Mouse (Mus musculus) mouse trophoblast stem cell (cell line): ENCODE results near the gene Celf6.

Source experiments
- in situ Hi-C, 2 experiments: fragments of 300-500 bp; cut with MseI, MboI; formaldehyde crosslinking; loops; 2 replicates in 1 of 2; 3 replicates in 1 of 2; pipeline ENCODE4 v1.15.1; 2025

The Celf6 gene

GRCm38 (mm10) chr9:59577844-59578504 is at the start of gene Celf6:
TSS of gene Celf6 (plus strand) at chr9:59577917.
- in situ Hi-C loops = no loop called here

- in situ Hi-C loops = no loop called here
These were observed 49.4 kb upstream of the Celf6 start for GRCm38 (mm10) chr9:59528274-59528673.

GRCm38 (mm10) chr9:59531645-59532044 is 46.1 kb upstream of the Celf6 start:
- in situ Hi-C loops = no loop called here

- in situ Hi-C loops = no loop called here
These were observed 44.3 kb upstream of the Celf6 start for GRCm38 (mm10) chr9:59533422-59533821.

- in situ Hi-C loops = no loop called here
These were observed 43.8 kb upstream of the Celf6 start for GRCm38 (mm10) chr9:59533889-59534288.

GRCm38 (mm10) chr9:59537651-59538050 is 40.1 kb upstream of the Celf6 start:
- in situ Hi-C loops = no loop called here

GRCm38 (mm10) chr9:59539441-59540137 is 38.1 kb upstream of the Celf6 start, which contains the start of the genes Hexa and Tmem202:
TSS of gene Hexa (plus strand) at chr9:59539540.
TSS of gene Tmem202 (minus strand) at chr9:59539847.
- in situ Hi-C loops = no loop called here

GRCm38 (mm10) chr9:59541617-59542016 is 36.1 kb upstream of the Celf6 start:
- in situ Hi-C loops = no loop called here

GRCm38 (mm10) chr9:59542766-59543324 is 34.9 kb upstream of the Celf6 start:
- in situ Hi-C loops = no loop called here

GRCm38 (mm10) chr9:59544739-59545138 is 33.0 kb upstream of the Celf6 start:
- in situ Hi-C loops = no loop called here

- in situ Hi-C loops = no loop called here
These were observed 29.8 kb upstream of the Celf6 start for GRCm38 (mm10) chr9:59547869-59548268.

GRCm38 (mm10) chr9:59548961-59549487 is 28.7 kb upstream of the Celf6 start:
- in situ Hi-C loops = no loop called here

- in situ Hi-C loops = no loop called here
These were observed 27.6 kb upstream of the Celf6 start for GRCm38 (mm10) chr9:59550077-59550476.

- in situ Hi-C loops = no loop called here
These were observed 26.7 kb upstream of the Celf6 start for GRCm38 (mm10) chr9:59551017-59551416.

- in situ Hi-C loops = no loop called here
These were observed 26.1 kb upstream of the Celf6 start for GRCm38 (mm10) chr9:59551620-59552031.

- in situ Hi-C loops = no loop called here
These were observed 25.1 kb upstream of the Celf6 start for GRCm38 (mm10) chr9:59552610-59553009.

- in situ Hi-C loops = no loop called here
These were observed 24.0 kb upstream of the Celf6 start for GRCm38 (mm10) chr9:59553719-59554118.

GRCm38 (mm10) chr9:59565600-59565999 is 12.1 kb upstream of the Celf6 start:
- in situ Hi-C loops = no loop called here

- in situ Hi-C loops = no loop called here
These were observed 10.6 kb upstream of the Celf6 start for GRCm38 (mm10) chr9:59567111-59567510.

- in situ Hi-C loops = no loop called here
These were observed 5.9 kb upstream of the Celf6 start for GRCm38 (mm10) chr9:59571852-59572251.

- in situ Hi-C loops = no loop called here
These were observed 316 bp upstream of the Celf6 start for GRCm38 (mm10) chr9:59577401-59577800.

GRCm38 (mm10) chr9:59578505-59578867 is 769 bp downstream of the Celf6 start:
- in situ Hi-C loops = no loop called here

- in situ Hi-C loops = no loop called here
These were observed 7.2 kb downstream of the Celf6 start for GRCm38 (mm10) chr9:59584871-59585308.
